Mouse (Mus musculus): ENCODE data around the gene Sipa1l3. TPM values are rescaled to one million over a fixed set of nuclear protein-coding genes. Genes with fewer than 3 reads are reported as not detected.

Sipa1l3 gene
- total RNA-seq, 2 experiments from 2014 or later: 51.3 to 61.8 TPM

DNA sequence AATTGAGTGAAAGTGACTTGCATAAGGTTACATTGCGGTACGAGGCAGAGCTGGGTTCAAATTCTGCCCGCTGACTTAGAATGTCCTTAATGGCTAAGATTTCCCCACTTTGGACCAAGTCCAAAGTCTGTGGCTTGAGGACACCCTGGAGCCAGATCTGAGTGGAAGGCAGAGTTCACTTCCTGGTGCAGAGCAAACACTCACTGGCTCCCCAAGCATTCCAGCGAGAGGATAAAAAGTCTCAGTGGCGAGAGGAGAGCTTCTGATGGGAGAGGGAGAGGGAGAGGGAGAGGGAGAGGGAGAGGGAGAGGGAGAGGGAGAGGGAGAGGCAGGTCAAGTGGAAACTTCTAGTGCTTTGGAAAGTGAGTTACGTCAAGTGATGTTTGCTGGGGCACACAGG, 100.2 kb downstream of the Sipa1l3 start:
- no peak for DNase-seq (ENCODE audit: extremely low spot score in 1 of 2, low spot score in 2 of 2)
- Histone ChIP-seq H3K4me3 (no peak overlapping the region), H3K27ac (no peak overlapping the region)
- intact Hi-C loops (cut with DNase I): no loop called here
- no peak for TF ChIP-seq CTCF (IDR thresholded peaks at IDR 0.05)

DNA sequence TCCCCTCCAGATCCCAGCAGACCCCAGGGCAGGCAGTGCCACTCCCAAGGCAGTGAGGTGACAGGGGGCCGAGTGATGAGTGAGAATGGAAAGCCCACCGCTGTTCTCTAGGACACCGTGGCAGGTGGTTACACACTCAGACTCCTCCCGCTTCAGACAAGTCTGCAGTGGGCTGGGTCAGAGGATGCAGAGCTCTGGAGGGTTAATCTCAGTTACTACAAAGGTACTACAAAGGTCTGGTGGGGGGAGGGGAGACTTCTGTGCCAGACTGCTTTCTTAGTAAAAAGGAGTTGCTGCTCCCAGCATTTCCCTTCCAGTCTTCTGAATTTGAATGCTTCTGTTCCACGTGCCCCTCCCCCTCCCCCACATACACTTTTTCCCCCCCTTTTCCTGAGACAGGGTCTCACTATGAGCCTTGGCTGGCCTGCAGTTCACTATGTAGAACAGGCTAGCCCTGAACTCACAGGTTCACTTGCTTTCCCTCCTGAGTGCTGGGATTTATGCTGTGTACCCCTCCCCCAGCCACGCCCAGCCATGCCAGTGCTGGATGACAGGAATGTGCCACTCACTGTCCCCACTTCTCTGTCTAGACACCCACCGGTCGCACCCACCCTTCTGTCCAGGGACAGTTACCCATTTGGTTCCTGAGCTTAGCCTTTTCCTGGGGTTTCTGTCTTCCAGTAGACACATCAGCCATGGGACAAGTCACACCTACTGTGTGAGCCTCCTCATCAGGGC, 100.9 kb downstream of the Sipa1l3 start:
- DNase-seq (ENCODE audit: extremely low spot score in 1 of 2, low spot score in 2 of 2): no peak
- H3K27ac ChIP-seq: no peak overlapping the region
- no peak overlapping the region for H3K4me3 ChIP-seq
- intact Hi-C loops (cut with DNase I): no loop called here
- TF ChIP-seq CTCF (IDR thresholded peaks at IDR 0.05): no peak

DNA sequence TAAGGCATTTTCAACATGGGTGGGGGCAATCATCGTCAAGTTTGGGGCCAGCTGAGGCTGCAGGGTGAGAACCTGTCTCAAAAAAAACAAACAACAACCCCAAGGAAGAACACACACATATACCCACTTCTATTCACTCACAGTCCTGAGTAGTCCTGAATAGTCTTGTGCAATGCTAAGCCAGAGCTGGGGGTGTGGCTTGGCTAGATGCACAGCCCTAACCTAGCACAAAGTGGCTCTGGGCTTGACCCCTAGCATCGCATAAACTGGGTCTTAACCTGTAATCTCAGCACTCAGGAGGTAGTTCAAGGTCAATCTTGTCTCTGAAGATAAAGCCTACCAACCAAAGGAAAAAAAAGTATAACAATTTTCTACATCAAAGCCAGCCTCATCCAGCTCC, 101.5 kb downstream of the Sipa1l3 start:
- intact Hi-C loops (cut with DNase I): no loop called here
- TF ChIP-seq CTCF (IDR thresholded peaks at IDR 0.05): no peak

DNA sequence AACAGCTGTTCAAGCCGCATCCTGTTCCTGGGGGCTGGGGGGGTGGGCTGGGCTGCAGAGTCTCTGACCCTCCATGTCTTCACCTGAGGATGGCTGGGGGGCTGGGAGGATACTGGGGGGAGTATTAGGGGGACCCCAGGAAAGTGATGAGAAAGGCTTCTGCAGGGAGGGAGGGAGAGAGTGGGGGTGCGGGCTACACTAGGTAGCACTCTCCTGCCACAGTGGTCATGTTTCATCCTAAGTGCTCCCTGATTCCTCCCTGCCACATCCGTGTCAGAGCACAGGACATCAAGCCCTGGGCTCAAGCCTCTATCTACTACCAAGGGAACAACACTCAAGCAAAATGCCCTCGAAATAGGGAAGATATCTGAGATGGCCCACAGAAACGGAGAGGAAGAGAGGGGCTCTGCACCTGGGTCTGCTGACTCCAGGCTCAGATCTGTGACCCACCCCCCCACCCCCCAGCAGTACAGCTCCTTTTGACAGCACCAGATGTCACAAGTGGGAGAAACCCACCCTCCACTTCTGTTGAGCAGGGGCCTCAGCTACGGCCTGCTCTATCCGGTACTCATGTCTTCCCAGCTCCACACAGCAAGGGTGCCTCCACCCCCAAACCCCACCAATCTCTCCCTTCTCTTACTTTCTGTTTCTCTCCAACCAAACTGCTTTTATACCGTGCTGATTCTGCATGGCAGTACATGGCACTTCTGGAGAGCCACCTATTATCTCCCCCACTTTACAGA, 106.4 kb downstream of the Sipa1l3 start:
- TF ChIP-seq CTCF (IDR thresholded peaks at IDR 0.05): no peak
- intact Hi-C loops (cut with DNase I): no loop called here
- no peak for DNase-seq (ENCODE audit: extremely low spot score in 1 of 2, low spot score in 2 of 2)
- H3K4me3 ChIP-seq: no peak overlapping the region
- no peak overlapping the region for H3K27ac ChIP-seq

More for the DNA sequence above, 101.5 kb downstream of the Sipa1l3 start:
- Histone ChIP-seq H3K4me3 (no peak overlapping the region), H3K27ac (no peak overlapping the region)
- no peak for DNase-seq (ENCODE audit: extremely low spot score in 1 of 2, low spot score in 2 of 2)

DNA sequence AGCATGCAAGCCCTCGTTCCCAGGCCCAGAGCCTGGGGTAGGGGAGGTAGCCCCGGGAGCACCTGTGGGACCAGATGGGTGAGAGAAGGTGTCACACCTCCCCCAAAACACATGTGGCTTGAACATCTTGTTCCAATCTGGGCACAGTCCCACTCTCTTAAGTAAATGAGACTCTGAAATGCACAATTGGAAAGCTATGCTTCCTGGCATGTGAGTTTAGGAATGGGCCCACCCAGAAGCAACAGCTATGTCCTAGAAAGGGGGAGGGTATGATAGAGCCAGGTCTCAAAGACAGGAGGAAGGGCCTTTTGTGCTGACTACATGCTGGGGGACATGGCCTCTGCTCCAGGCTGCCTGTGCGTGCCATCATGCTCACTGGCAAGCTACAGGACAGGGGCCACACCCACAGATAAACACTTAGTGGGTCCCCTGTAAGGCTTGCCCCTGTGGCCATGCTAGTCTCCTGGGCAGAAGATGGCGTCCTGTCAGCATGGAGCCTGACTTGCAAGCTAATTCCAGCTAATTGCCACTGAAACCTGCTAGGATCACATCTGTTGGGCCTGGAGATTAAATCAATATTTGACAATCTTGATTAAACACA, 107.1 kb downstream of the Sipa1l3 start:
- DNase-seq (ENCODE audit: extremely low spot score in 1 of 2, low spot score in 2 of 2): no peak
- intact Hi-C loops (cut with DNase I): no loop called here
- no peak overlapping the region for H3K4me3 ChIP-seq
- no peak for TF ChIP-seq CTCF (IDR thresholded peaks at IDR 0.05)
- no peak overlapping the region for H3K27ac ChIP-seq

DNA sequence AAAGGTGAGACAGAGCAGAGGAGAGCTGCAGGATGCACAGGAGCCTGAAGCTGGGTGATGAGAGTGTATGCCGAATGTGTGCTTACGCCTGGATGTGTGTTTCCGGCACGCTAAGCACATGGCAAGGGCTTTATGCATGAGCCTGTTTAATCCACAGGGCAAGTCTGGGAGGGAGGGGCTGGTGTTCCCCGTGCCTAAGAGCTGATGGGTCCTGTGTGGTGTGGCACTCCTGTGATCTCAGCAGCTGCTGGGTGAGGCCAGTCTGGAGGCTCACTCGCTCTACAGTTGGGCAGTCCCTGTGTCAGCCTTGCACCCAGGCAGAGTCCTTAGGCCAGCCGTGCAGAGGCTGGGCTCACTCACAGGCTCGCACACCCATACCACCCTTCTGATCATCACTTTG, 108.0 kb downstream of the Sipa1l3 start:
- TF ChIP-seq CTCF (IDR thresholded peaks at IDR 0.05): no peak
- H3K4me3 ChIP-seq: no peak overlapping the region
- intact Hi-C loops (cut with DNase I): no loop called here
- H3K27ac ChIP-seq: no peak overlapping the region
- no peak for DNase-seq (ENCODE audit: extremely low spot score in 1 of 2, low spot score in 2 of 2)

DNA sequence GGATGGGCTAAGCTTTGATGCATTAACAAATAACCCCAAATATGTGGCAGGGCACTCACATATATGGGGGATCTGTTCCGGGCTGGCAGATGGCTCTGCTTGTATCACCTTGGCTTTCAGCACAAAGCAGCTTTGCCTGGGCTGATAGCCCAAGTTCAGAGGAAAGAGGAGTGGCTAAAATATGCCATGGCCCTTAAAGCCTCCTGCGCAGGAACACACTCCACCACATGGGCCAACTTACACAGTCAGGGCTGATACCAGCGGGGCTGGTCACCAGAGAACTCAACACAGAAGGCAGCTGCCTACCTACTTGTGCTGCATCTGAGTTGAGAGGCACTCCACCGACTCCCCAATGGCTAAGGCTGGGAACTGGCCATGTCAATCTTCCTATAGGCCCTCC, 111.6 kb downstream of the Sipa1l3 start:
- TF ChIP-seq CTCF (IDR thresholded peaks at IDR 0.05): no peak
- no peak overlapping the region for H3K27ac ChIP-seq
- DNase-seq (ENCODE audit: extremely low spot score in 1 of 2, low spot score in 2 of 2): no peak
- intact Hi-C loops (cut with DNase I): no loop called here
- H3K4me3 ChIP-seq: no peak overlapping the region

DNA sequence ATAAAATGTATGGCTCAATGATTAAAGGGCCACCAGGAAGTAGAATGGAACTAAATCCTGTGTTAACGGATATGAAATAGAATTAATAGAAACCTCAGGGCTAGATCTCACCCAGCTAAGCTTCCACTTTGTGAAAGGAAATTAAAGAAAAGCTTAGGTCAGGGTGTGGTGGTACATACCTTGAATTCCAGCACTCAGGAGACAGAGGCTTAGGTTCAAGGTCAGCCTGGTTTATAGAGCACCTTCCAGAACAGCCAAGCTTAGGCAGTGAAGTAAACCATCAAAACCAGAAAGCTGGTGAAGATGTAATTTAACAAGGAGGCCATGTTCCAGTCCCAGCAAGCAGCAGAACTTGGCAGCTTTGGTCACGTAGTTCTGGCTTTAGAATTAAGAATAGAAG, 114.3 kb downstream of the Sipa1l3 start:
- intact Hi-C loops (cut with DNase I): no loop called here
- no peak for DNase-seq (ENCODE audit: extremely low spot score in 1 of 2, low spot score in 2 of 2)
- no peak overlapping the region for H3K4me3 ChIP-seq
- H3K27ac ChIP-seq: no peak overlapping the region
- no peak for TF ChIP-seq CTCF (IDR thresholded peaks at IDR 0.05)

DNA sequence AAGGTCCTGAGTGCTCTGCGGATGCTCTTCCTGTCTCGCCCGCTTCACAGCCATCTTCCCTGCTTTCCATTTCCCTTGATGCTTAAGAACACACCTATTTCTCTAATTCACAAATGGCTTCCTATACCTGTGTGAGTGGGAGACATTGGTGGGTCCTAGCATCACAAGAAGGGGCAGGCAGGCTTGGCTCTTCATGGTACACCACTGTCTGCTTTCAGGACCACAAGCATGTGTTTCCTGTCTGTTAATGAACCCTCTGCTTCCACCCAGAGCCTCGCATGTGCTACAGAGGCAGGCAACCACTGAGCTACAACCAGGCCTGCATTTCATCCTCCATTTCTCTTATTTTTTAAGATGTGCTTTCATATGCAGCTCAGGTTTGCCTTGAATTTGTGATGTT, 116.4 kb downstream of the Sipa1l3 start:
- no peak for TF ChIP-seq CTCF (IDR thresholded peaks at IDR 0.05)
- Histone ChIP-seq H3K27ac (no peak overlapping the region), H3K4me3 (no peak overlapping the region)
- DNase-seq (ENCODE audit: extremely low spot score in 1 of 2, low spot score in 2 of 2): no peak
- intact Hi-C loops (cut with DNase I): no loop called here

DNA sequence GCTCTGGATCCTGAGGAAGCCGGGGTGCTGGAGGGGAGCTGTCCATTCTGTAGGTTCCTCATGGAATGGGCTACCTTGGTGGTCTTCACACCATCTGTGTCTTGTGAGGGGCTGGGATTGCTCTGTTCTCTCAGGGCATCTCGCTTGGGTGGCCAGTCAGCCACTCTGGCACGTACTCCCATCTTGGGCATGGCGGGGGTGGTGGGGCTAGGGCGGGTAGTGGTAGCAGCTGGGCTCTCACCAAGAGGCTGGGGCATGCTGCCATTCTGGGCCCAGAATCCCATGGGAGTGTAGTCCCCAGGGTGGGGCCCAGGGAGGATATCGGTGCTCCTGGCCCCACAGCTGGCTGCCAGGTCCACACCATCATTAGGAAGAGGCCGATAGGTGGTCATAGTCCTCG, 118.0 kb downstream of the Sipa1l3 start:
- intact Hi-C loops (cut with DNase I): no loop called here
- Histone ChIP-seq H3K4me3 (no peak overlapping the region), H3K27ac (no peak overlapping the region)
- DNase-seq (ENCODE audit: extremely low spot score in 1 of 2, low spot score in 2 of 2): no peak
- no peak for TF ChIP-seq CTCF (IDR thresholded peaks at IDR 0.05)

DNA sequence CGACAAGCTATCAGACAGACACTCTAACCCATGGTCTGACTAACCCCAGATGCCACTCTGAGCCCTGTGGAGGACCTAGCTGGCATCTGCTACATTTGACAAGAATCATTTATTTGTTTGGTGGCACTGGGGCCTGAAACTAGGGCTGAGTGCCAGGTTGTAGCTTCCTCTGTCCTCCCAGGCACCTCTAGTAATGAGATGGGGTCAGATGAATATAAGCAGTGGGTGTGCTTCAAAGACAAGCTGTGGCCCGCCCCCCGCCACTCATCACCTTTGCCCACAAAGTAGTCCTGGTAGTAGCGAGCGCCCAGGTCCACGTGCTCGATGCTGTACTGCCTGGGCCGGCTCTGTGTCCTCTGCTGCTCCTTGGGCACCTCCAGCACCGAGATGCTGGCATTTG, 119.4 kb downstream of the Sipa1l3 start:
- intact Hi-C loops (cut with DNase I): no loop called here
- DNase-seq (ENCODE audit: extremely low spot score in 1 of 2, low spot score in 2 of 2): no peak
- no peak for TF ChIP-seq CTCF (IDR thresholded peaks at IDR 0.05)
- H3K27ac ChIP-seq: no peak overlapping the region
- H3K4me3 ChIP-seq: no peak overlapping the region

DNA sequence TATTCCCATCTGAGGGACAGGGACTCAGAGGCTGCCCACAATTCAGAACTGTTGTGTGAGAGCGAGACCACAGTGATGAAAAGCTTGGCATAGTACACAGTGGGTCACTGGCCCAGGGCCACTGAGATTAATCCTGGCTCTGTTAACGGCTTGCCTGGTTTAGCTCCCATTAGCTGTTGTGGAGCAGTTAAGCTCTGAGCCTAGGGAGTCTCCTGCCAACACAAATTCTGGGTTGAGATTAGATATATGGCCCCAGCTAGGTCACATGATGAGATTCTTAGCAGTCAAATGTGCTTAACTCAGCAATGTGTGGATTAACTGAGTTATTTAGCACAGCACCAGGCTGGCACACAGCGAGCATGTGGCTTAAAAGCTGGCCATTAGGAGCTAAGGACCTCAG, 121.0 kb downstream of the Sipa1l3 start:
- no peak overlapping the region for H3K4me3 ChIP-seq
- no peak for TF ChIP-seq CTCF (IDR thresholded peaks at IDR 0.05)
- no peak for DNase-seq (ENCODE audit: extremely low spot score in 1 of 2, low spot score in 2 of 2)
- H3K27ac ChIP-seq: no peak overlapping the region
- intact Hi-C loops (cut with DNase I): no loop called here

All from left cerebral cortex, adult 2 months (tissue).